Mouse (Mus musculus): ENCODE measurements around the gene Add1.
A peak's percentile ranks its signal among the peaks of the same experiment; 100 is the strongest.
"Not testable (repeated sequence)": the region's sequence is repeated elsewhere in the genome, so short reads cannot be mapped to it uniquely, and the experiment has no call there.

Gene Add1

DNA sequence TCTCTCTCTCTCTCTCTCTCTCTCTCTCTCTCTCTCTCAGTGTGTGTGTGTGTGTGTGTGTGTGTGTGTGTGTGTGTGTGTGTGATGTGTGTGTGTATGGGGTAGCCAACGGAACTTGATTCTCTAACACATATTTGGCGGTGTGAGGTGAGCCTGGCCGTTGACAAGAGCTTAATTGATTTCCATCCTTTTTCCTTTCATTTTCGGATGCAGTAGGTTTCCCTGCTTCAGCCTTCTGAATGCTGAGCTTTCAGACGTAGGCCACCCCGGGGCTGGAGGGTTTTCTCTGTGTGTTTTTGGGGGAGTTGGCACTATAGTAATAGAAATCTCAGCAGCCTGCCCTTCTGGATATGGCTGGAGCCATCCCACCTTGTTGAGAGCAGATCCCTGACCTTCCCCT, 23.2 kb upstream of the Add1 start:
- DNase-seq (ENCODE audit: low spot score in 2 of 2) = no peak

DNA sequence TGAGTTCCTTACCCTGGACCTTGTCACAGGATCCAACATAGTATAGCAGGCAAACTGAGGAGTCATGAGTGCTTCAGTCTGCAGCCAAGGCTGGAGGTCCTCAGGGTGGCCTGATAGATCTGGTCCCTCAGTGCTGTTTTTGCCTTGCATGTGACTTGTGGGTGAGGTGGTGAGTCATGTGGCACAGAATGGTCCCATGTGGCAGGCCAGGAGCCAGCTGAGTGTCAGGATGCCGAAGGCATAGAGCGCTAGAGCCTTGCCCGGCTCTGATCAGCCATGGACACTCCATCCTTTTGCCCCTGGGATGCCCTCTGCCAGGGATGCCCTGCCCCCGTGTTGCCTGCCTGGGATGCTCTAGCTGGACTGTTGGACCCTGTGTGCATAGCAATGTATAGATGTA, 21.6 kb upstream of the Add1 start:
- DNase-seq (ENCODE audit: low spot score in 2 of 2) = no peak

DNA sequence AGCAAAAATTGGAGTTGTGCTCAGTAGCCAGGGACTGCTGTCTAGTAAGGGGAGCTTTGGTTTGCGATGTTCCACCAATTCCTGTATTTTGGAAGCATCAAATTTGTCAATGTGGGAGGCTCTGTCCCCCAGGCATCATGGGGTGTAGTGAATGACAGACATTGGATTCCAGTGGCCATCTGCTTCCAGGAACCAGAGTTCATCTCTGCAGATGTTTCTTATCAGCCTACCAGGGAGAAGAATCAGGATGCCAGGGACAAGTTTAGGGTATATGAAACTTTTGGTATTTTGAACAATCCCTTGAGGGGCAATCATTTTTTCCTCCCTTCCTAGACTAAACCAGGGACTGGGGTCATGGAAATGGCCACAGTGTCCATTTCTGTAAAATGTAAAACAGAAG, 9.6 kb upstream of the Add1 start:
- DNase-seq (ENCODE audit: low spot score in 2 of 2) = no peak

DNA sequence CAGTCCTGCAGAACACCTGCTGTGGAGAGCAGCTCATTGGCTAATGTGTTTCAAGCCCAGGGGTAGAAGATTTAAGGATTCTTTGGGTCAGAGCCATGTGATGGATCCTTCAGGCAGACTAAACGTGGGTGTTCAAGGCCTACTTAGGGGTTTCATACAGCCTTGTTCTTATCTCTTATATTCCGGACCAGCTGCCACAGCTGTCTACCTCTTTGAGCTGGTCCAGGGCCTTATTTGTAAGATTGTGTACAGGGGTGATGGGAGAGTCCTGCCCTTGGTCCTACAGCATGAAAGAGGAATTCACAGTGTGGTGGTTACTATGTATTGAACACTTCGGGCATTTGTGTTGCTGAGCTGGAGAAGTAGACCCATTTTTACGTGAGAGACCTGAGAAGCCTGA, 9.2 kb upstream of the Add1 start:
- DNase-seq (ENCODE audit: low spot score in 2 of 2) = no peak

DNA sequence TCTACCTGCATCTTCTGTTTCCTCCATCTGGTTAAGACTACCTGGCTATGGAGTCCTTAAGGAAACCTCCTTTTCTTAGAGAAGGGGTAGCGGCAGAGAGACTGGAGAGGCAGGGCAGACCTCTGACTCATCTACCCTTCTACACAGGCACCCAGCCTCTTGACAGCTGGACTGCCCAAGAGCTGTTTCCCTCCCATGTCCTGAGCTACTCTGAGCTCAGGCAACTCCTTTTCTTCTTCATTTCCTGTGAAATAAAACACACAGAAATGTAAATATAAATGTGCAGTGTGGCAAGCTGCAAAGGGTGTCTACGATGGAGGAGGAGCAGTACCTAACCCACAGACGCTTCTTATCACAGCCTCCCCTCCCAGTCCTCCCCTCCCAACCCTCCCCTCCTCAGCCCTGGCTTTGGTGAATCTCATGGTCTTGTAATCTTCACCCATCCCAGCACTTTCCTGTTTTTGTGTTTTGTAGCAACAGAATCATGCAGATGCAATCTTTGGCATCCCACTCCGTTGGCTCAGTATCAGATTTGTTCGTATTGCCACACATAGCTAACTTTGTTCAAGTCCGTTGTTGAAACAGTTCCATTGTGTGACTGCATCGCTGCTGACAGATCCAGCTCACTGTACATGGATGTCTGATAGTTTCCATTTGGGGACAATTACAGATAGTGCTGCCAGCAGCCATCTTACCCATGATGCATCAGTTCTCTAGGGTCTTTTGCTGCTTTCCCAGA, 7.8 kb upstream of the Add1 start:
- DNase-seq (ENCODE audit: low spot score in 2 of 2) = peak in 1 of 2 experiments; percentile 37

DNA sequence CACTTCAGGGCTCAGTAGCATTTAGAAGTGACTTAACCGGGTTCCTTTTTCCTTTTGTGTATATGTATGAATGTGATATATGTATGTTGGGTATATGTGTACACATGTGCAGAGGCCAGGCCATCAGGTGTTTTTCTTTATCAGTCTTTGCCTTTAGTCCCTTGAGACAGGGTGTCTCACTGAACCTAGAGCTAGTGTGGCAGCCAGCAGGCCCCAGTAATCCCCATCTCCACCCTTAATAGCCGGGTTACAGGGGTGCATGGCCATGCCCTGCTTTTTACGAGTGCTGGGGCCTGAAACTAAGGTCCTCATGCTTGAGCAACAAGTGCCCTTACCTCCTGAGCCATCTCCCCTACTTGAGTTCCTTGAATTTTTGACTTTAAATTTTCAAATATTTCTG, 1.9 kb upstream of the Add1 start:
- DNase-seq (ENCODE audit: low spot score in 2 of 2) = no peak

DNA sequence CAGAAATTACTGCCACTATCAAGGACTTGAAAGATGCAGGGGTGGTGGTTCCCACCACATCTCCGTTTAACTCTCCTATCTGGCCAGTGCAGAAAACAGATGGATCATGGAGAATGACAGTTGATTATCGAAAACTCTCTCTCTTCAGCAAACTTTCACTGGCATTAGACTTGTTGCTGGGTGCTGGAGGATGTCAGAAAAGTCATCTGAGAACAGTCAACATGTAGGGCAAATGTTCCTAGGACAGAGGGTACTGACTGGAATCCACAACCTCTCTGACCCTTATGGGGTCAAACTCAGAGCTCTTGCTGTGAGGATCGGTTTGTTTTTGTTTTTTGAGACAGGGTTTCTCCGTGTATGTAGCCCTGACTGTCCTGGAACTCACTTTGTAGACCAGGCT, 896 bp upstream of the Add1 start:
- DNase-seq (ENCODE audit: low spot score in 2 of 2) = not testable (repeated sequence)

DNA sequence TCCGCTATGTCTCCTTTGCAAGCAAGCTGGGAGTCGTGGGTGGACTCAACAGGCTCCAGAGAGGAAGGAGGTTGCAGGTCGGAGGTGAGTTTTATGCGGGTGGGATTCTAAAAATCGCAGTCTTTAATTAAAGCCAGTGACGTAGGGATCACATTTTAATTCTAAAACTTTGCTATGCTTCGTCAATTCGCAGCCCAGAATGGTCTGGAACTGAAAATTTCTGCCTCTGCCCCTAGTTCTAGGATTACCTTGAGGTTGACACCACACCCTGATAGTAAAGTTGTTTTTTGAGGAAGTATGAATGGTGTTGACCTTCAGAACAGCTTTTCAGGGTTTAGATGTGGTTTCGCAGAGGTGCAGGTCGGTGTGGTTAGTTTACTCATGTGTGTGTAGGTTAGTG, 1.3 kb downstream of the Add1 start:
- no peak for DNase-seq (ENCODE audit: low spot score in 2 of 2)

DNA sequence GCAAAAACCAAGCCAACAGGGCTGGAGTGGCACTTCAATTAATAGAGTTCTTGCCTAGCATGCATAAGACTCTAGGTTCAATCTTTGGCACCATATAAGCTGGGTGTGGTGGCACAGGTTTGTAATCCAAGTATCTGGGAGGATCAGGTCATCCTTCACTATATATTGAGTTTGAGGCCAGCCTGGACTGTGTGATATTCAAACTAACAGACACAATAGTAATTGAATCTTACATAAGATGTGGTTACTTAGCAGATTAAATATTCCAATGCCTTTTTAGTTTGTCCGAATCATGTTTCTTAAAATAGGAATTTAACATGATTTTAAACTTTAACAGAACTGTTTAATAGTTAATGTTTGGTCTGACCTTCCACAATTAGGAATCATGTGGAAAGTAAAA, 2.8 kb downstream of the Add1 start:
- DNase-seq (ENCODE audit: low spot score in 2 of 2) = no peak

DNA sequence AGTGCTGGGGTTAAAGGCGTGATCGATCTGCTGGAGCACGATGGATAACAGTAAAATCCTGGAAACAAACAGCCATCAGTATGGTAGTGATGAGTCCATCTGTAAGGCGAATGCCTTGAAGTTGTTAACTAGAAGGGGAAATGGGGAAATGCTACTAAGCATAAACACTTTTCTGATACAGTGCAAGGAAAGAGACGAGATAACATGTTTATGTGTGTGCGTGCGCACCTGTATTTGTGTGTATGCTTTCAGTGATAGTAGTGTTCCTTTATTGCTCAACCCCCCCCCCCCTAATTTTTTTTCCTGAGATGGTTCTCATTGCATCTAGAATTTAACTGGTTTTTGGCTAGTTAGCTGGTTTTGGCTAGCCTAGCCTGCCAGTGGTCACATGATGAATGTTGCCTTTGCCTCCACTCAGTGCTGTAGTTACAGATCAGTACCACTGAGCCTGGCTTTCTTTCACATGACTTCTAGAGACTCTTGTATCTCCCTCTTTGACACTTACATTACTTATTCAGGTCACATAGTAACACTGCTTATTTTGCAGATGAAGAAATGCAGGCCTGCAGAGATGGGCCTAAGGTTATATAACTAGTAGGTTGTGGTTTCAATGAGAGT, 4.7 kb downstream of the Add1 start:
- no peak for DNase-seq (ENCODE audit: low spot score in 2 of 2)

DNA sequence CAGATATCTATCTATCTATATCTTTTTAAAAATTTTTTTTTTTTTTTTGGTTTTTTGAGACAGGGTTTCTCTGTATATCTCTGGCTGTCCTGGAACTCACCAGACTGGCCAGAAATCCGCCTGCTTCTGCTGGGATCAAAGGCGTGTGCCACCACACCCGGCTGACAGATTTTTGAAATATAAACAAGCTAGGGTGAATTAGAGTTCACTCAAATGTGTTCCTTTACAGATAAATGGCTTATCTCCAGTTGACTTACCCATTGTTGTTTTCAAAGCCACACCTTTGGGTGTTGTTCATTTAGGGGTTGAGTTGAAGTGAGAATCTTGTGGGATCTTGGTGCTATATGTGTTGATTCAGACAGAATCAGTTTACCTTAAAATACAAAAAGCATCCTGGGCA, 5.9 kb downstream of the Add1 start:
- DNase-seq (ENCODE audit: low spot score in 2 of 2) = no peak

DNA sequence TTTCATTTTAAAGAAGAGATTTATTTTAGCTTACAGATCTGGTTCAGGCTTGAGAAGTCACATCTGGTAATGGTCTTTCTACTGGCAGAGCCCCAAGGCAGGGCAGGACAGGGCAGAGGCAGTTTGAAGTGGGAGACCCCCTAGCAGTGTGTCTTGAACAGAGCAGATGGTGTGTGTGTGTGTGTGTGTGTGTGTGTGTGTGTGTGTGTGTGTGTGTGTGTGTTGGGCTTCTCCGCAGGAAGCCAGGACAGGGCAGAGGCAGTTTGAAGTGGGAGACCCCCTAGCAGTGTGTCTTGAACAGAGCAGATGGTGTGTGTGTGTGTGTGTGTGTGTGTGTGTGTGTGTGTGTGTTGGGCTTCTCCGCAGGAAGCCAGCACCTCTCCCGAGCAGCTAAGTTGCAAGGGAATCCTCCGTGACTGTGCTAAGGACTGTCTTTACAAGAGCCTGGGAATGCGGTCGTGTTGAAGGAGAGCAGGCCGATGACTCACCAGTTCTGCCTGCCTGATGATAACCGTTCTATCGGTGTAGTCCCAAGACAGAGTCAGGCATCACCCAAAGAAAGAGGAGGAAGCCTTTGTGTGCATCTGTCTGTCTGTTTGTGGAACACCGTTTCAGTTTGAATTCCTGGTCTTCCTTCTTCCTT, 8.3 kb downstream of the Add1 start:
- DNase-seq (ENCODE audit: low spot score in 2 of 2) = peak; percentile 66 to 74

DNA sequence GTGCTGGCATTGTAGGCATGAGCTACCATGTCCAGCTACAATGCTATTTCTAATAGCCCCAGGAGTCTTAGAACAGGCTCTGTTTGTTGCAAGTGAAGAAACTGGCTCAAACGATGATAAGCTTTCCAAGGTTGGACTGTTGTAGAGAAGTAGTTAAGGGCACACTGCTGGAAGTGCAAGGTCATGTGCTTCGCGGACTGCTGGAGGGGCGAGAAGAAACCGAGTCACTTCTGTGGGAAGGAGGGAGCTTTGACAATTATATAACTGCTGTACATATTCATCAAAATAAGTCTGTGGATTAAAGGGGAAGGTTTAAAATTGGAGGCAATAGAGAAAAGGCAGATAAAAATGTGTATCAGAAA, 8.8 kb downstream of the Add1 start:
- DNase-seq (ENCODE audit: low spot score in 2 of 2) = no peak

DNA sequence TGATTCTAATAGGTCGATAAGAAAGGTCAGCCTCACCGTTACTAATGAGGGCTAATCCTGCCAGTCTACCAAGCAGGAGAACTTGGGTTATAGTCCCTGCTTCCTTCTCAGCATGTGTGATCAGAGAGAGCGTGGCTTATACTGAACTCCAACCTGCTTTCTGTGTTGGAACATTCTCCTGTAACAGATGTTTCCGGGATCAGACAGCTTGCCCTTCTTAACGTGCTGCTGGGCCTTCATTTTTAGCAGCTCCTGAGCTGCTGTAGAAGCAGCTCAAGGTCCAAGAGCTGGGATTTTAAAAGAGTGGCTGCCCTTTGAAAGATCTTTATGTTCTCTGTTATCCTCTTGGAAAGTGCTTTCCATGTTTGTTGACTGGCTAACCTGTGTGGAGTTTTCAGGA, 11.8 kb downstream of the Add1 start:
- DNase-seq (ENCODE audit: low spot score in 2 of 2) = no peak

DNA sequence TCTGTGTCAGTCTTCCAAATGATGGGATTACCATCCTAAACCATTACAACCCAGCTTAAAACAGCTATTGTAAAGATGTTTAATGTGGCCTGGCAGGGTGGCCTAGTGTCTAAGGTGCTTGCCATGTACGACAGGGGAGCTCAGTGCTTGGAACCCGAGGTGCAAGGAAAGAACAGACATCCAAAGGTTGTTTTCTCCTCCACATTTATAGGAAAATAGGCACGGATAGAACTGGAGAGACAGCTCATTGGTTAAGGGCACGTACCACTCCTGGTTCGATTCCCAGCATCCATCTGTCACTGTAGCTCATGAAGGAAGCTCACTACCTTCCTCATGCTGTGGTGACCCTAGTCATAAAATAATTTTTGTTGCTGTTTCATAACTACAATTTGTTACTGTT, 14.4 kb downstream of the Add1 start:
- DNase-seq (ENCODE audit: low spot score in 2 of 2) = no peak

DNA sequence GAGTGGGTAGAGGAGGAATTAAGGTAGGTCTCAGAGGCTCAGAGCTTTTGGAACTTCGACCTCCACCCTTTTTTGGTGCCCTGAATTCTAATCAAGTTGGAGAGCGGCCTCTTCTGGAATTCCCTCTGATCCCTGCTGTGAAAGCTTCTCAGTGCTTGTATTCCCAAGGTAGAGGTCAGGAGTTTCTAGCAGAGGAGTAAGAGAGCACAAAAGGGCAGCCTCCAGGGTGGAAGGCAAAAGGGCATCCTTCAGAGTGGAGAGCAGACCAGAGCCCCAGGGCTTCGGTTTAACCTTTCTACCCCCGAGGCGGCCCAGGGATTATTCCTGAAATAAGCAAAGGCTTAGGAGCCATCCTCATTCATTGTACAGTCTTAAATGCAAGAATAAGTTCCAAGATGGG, 16.6 kb downstream of the Add1 start:
- no peak for DNase-seq (ENCODE audit: low spot score in 2 of 2)

DNA sequence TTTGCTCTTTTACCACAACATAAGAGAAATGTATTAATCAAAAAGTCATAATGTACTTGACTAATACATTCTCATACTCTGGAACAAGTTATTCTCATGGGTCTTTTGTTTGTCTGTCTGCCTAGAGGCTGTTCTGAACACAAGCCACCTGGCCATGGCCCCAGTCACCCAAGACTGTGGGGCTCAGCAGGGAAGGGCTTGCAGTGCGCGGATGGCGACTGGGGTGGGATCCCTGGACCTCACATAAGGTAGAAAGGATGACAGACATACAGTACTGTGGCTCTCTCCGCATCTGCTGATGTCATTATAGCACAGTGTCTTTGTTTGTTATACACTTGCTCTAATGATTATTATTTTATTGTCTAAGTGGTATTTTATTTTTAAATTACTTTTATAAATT, 17.2 kb downstream of the Add1 start:
- no peak for DNase-seq (ENCODE audit: low spot score in 2 of 2)

DNA sequence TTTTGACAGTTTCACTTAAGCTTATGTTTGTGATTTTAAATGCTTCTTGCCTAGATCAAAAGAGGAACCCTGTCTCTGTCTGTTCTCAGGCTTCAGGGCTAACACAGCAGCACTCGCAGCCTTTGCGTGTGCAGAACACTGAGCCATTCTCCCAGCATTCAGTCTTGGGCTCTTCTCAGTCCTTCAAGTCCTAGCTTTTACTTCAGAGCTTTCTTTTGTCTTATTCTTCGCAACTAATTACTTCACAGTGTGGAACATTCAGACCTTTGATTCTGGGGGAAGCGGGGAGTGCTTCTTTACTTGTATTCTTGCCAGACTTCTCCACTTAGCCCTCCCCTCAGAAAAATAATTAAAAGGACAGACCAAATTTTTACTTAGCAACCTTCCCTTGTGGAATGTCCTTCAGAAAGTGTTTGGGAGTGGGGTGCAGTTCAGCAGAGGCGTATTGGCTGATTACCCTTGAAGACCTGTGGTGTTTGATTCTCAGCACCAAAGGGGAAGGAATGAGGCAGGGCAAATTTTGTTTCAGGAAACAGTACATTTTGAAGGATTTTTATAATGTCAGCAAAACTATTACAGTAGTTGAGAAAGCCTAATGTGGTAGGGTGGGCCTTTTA, 18.0 kb downstream of the Add1 start:
- no peak for DNase-seq (ENCODE audit: low spot score in 2 of 2)

DNA sequence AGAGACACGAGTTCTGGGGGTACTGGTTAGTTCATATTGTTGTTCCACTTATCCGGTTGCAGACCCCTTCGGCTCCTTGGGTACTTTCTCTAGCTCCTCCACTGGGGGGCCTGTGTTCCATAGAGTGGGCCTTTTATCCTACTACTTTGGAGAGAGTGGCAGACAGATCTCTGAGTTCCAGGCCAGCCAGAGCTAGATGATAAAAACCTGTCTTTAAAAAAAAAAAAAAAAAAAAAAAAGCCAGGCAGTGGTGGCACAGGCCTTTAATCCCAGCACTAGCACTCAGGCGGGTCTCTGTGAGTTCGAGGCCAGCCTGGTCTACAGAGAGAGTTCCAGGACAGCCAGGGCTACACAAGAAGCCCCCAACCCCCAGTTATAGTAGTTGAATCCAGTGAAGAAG, 18.8 kb downstream of the Add1 start:
- not testable (repeated sequence) for DNase-seq (ENCODE audit: low spot score in 2 of 2)

DNA sequence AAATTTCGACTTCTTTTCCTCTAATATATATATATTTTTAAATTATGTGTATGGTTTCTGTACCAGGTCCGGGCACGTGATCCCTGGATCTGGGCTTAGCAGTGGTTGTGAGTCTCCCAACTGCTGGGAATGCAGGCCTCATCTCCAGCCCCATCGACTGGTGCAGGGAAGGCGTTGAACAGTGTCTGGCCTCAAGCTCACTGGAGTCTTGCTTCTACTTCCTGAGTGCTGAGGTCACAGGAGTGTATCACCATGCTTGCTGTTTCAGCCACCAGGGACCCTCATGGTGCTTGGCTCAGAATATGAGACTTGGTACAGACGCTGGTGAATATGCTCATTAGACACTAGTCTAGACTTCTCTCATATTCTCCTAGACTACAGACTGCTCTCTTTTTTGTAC, 19.2 kb downstream of the Add1 start:
- no peak for DNase-seq (ENCODE audit: low spot score in 2 of 2)

DNA sequence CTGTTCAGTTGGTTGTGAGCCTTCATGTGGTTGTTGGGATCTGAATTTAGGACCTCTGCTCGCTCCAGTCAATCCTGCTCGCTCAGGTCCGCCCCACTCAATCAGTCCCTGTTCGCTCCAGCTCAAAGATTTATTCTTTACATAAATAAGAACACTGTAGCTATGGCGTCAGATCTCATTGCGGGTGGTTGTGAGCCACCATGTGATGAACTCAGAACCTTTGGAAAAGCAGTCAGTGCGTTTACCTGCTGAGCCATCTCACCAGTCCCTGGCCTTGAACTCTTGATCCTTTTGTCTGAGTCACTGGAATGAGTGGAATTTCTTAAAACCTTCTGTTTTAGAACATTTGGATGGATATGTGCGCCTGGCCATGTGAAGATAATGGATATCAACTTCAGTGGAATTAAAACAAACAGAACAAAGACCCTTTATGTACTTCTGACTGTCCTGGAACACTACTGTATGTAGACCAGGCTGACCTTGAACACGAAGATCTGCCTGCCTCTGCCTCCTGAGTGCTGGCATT, 19.8 kb downstream of the Add1 start:
- no peak for DNase-seq (ENCODE audit: low spot score in 2 of 2)

DNA sequence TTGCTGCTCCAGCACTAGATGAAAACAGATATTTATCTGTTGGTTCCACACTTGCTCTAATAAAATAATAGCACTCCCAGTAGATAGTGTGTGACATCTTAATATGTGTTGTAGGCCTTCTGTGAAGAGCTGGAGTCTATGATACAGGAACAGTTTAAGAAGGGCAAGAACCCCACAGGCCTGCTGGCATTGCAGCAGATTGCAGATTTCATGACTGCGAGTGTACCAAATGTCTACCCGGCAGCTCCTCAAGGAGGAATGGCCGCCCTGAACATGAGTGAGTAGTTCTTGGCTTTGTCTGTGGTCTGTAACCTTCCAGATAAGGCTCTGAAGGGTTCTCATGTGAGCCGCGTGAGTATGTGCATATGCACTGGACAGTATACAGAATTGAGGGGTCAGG, 31.1 kb downstream of the Add1 start:
- no peak for DNase-seq (ENCODE audit: low spot score in 2 of 2)
